Mouse (Mus musculus) intestine, embryonic 14.5 days (tissue): Measurements from ENCODE around the gene Fndc5. TPM values are rescaled to one million over a fixed set of nuclear protein-coding genes. Genes with fewer than 3 reads are reported as not detected.

Source experiments
- ATAC-seq: fragments of 200-750 bp; cut with Nextera tagmentation; replicated peaks from 2 replicates; pipeline ENCODE4 v1.8.0; 2017; ENCODE audit warnings: low read depth, moderate number of reproducible peaks, moderate TSS enrichment, moderate library complexity; ENCODE audit not compliant: low FRiP score, low TSS enrichment
- DNase-seq: peaks from one replicate; pipeline ENCODE4 v3.0.0-alpha.2; 2018; ENCODE audit warnings: low spot score
- H3K27ac ChIP-seq: fragments of 300-500 bp; sonication (generic); 2 replicates; pipeline ENCODE4 v1.5.1; 2014; ENCODE audit warnings: low read depth, mild to moderate bottlenecking, control low read depth
- H3K27me3 ChIP-seq: fragments of 300-500 bp; sonication (generic); replicated peaks from 2 replicates; pipeline ENCODE4 v1.6.1; 2014; ENCODE audit warnings: low read length, control low read depth; ENCODE audit not compliant: control insufficient read depth, insufficient read depth
- H3K36me3 ChIP-seq: fragments of 300-500 bp; sonication (generic); 2 replicates; pipeline ENCODE4 v1.6.1; 2014; ENCODE audit warnings: low read length, control low read depth; ENCODE audit not compliant: control insufficient read depth, insufficient read depth
- H3K4me1 ChIP-seq: fragments of 300-500 bp; sonication (generic); replicated peaks from 2 replicates; pipeline ENCODE4 v1.6.1; 2014; ENCODE audit warnings: low read length, control low read depth, mixed read lengths; ENCODE audit not compliant: control insufficient read depth, insufficient read depth
- H3K4me2 ChIP-seq: fragments of 300-500 bp; sonication (generic); 2 replicates; pipeline ENCODE4 v1.6.1; 2014; ENCODE audit warnings: low read length
- H3K4me3 ChIP-seq: fragments of 300-500 bp; sonication (generic); 2 replicates; pipeline ENCODE4 v1.5.1; 2014; ENCODE audit warnings: low read depth, low read length, control low read depth, mixed read lengths
- H3K9ac ChIP-seq: fragments of 300-500 bp; sonication (generic); 2 replicates; pipeline ENCODE4 v1.6.1; 2014; ENCODE audit warnings: mild to moderate bottlenecking, low read length
- H3K9me3 ChIP-seq: fragments of 300-500 bp; sonication (generic); 2 replicates; pipeline ENCODE4 v1.6.1; 2016; ENCODE audit warnings: low read length, control low read depth; ENCODE audit not compliant: control insufficient read depth
- WGBS: fragments of 180-500 bp; shearing (Covaris S2); extraction: QIAGEN DNeasy Blood & Tissue Kit; methylation state at CpG from one replicate; pipeline ENCODE4 v1.1.7; 2014; 5-methylcytosine and 5-hydroxymethylcytosine counted together
- polyA plus RNA-seq: library from polyadenylated mRNA; unstranded; fragments of >200 nt; fragmentation: Nextera tagmentation; extraction: Ambion mirVana; gene quantifications from 2 replicates; pipeline ENCODE4 v1.2.1, GENCODE M21; 2014

Fndc5 gene
- polyA plus RNA-seq, 1 experiment from 2014 or later: 2.4 TPM

DNA sequence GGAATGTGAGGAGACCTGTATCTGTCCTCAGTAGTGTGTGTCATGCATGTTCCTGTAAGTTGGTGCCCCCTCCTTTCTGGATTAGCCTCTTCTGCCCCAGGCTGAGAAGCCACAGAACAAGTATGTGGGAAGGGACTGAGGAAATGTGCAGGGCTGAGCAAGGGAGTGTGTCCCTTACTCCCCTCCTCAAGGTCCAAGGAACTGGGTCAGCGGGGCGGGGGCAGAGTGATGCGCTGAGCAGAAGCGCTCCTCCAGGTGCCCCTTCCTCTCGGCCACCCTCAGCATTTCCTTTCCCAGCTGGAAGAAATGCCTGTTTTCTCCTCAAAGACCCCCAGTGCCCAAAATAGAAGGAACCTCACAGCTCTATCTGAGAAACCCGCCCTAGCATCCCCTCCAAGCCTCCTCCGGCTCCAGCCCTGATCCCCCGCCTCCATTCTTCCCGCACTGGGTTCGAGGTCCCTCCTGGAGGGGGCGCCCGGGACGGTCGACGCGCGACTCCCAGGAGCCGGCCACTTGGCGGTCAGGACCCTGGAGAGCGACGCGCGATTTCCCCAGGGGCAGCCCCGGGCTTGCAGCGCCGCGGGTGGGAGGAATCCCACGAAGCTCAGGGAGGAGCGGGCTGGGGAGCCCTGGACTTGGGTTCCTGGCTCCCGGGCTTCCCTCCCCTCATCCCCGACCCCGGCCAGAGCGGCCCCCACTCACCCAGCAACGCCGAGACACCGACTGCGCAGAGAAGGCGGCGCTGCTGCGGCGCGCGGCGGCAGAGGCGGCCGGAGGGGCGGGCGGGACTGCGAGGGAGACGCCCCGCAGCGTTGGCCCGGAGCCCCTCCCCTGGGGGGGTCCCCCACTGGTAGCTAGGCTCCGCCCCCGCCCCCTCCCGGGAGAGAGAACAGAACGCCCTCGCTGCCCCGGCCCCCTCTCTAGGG is 16.0 kb upstream of the Fndc5 start:
- peak; percentile 94 for DNase-seq
- Histone ChIP-seq H3K9me3 (no peaks in the 10 kb centered on the region), H3K9ac (no peak overlapping the region), H3K27me3 (peaks cover 41% of the 10 kb centered on the region), H3K4me2 (peak overlapping the region; percentile 55), H3K27ac (no peak overlapping the region), H3K4me3 (peak overlapping the region; percentile 23), H3K4me1 (peaks cover 13% of the 10 kb centered on the region; the same call in 1 of the 2 replicates), H3K36me3 (no peaks in the 10 kb centered on the region)
- WGBS: 1% methylated on average over 55 of the region's 59 CpGs
- ATAC-seq: peak; percentile 45; the same call in 1 of the 2 replicates

GRCm38 (mm10) chr4:129121569-129122086 is 15.2 kb upstream of the Fndc5 start, which contains the start of gene Hpca:
Gene Hpca, minus strand, starts transcription at chr4:129122036.
- DNase-seq: no peak
- Histone ChIP-seq H3K4me3 (peak within 1 kb of the TSS; percentile 23), H3K9ac (no peak within 1 kb of the TSS), H3K4me1 (peaks cover 13% of the 10 kb centered on the region; the same call in 1 of the 2 replicates), H3K36me3 (no peaks in the 10 kb centered on the region), H3K9me3 (no peaks in the 10 kb centered on the region), H3K27me3 (peaks cover 41% of the 10 kb centered on the region), H3K27ac (no peak within 1 kb of the TSS), H3K4me2 (peak within 1 kb of the TSS; percentile 55)
- 0 out of 2 replicates have a peak, but pooled peaks have one; percentile 22 for ATAC-seq
- under 1% methylated on average over 17 of the region's 17 CpGs for WGBS

GRCm38 (mm10) chr4:129122107-129122506 is 14.7 kb upstream of the Fndc5 start:
- H3K9ac ChIP-seq: no peak overlapping the region
- H3K9me3 ChIP-seq: no peaks in the 10 kb centered on the region
- ATAC-seq (no peak), DNase-seq (no peak)
- H3K4me3 ChIP-seq: no peak overlapping the region
- WGBS: 22% methylated on average over 9 of the region's 9 CpGs
- H3K4me2 ChIP-seq: no peak overlapping the region
- peaks cover 41% of the 10 kb centered on the region for H3K27me3 ChIP-seq
- H3K4me1 ChIP-seq: peaks cover 13% of the 10 kb centered on the region; the same call in 1 of the 2 replicates
- H3K27ac ChIP-seq: no peak overlapping the region
- no peaks in the 10 kb centered on the region for H3K36me3 ChIP-seq

- no peaks in the 10 kb centered on the region for H3K36me3 ChIP-seq
- H3K27me3 ChIP-seq: peaks cover 41% of the 10 kb centered on the region
- no peak overlapping the region for H3K4me2 ChIP-seq
- peaks cover 13% of the 10 kb centered on the region; the same call in 1 of the 2 replicates for H3K4me1 ChIP-seq
- ATAC-seq: no peak
- 21% methylated on average over 8 of the region's 8 CpGs for WGBS
- H3K27ac ChIP-seq: no peak overlapping the region
- no peak for DNase-seq
- H3K9me3 ChIP-seq: no peaks in the 10 kb centered on the region
- H3K9ac ChIP-seq: no peak overlapping the region
- no peak overlapping the region for H3K4me3 ChIP-seq
These were observed 14.1 kb upstream of the Fndc5 start for GRCm38 (mm10) chr4:129122719-129123118.

GRCm38 (mm10) chr4:129124652-129125146 is 12.1 kb upstream of the Fndc5 start:
- Histone ChIP-seq H3K4me1 (peaks cover 17% of the 10 kb centered on the region; the same call in 1 of the 2 replicates), H3K36me3 (no peaks in the 10 kb centered on the region), H3K4me3 (no peak overlapping the region), H3K9me3 (no peaks in the 10 kb centered on the region), H3K4me2 (peak overlapping the region; percentile 11; the same call in 1 of the 2 replicates), H3K27ac (no peak overlapping the region), H3K9ac (no peak overlapping the region), H3K27me3 (peaks cover 33% of the 10 kb centered on the region)
- WGBS: 3% methylated on average over 13 of the region's 13 CpGs
- DNase-seq (no peak), ATAC-seq (no peak)

GRCm38 (mm10) chr4:129125736-129126451 is 10.9 kb upstream of the Fndc5 start:
- H3K4me1 ChIP-seq: peaks cover 23% of the 10 kb centered on the region; the same call in 1 of the 2 replicates
- DNase-seq (no peak), ATAC-seq (no peak)
- no peaks in the 10 kb centered on the region for H3K9me3 ChIP-seq
- 12% methylated on average over 19 of the region's 19 CpGs for WGBS
- no peak overlapping the region for H3K4me3 ChIP-seq
- H3K27ac ChIP-seq: no peak overlapping the region
- H3K9ac ChIP-seq: no peak overlapping the region
- H3K27me3 ChIP-seq: peaks cover 26% of the 10 kb centered on the region
- peak overlapping the region; percentile 25 for H3K4me2 ChIP-seq
- H3K36me3 ChIP-seq: no peaks in the 10 kb centered on the region

DNA sequence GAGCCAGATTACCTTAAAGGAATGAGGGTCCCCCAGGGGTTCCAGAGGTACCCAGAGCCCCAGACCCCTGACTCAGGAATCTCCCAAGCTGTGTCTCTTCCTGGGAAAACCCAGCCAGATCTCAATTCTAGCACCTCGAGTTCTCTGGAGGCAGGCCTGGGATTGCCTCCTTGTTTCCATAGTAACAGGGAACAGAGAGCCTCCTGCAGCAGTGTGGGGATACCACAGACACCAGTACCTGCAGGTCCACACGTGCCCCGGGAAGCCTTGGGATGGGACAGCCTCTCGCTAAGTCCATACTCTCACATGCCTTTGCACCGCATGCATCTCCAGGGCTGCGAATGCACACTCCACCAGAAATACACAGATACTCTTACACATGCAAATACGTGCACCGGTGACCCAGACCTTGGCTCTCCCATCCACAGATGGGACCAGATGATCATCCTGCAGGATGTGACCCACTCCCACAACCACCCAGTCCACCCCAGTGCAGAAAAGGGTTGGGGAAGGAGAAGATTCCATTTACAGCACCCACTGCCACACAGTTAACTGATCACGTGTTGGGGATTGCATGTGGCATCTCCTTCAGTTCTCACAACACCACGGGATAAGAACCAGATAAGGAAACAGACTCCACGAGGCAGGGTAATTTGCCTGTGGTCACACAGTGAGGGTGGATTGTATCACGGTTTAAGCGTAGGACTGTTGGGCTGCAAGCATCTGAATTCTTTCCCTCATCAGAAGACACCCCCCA is 8.0 kb upstream of the Fndc5 start:
- WGBS: 64% methylated on average over 13 of the region's 13 CpGs
- H3K4me1 ChIP-seq: peaks cover 19% of the 10 kb centered on the region; the same call in 1 of the 2 replicates

More for the DNA sequence above, 8.0 kb upstream of the Fndc5 start:
- ATAC-seq (no peak), DNase-seq (no peak)
- no peak overlapping the region for H3K4me2 ChIP-seq
- no peak overlapping the region for H3K27ac ChIP-seq
- no peak overlapping the region for H3K4me3 ChIP-seq
- no peaks in the 10 kb centered on the region for H3K36me3 ChIP-seq
- H3K9me3 ChIP-seq: no peaks in the 10 kb centered on the region
- peaks cover 7% of the 10 kb centered on the region; the same call in 1 of the 2 replicates for H3K27me3 ChIP-seq
- H3K9ac ChIP-seq: no peak overlapping the region
